Mouse (Mus musculus) heart, postnatal 10 days (tissue): Measurements from ENCODE around the gene Tbl1xr1. TPM values are rescaled to one million over a fixed set of nuclear protein-coding genes. Genes with fewer than 3 reads are reported as not detected.

ENCODE experiments used
- DNase-seq, 2 experiments: peaks; one replicate each; pipeline ENCODE4 v3.0.0; 2021
- intact Hi-C: fragments of 180-260 bp; cut with DNase I; formaldehyde crosslinking; loops from one replicate; pipeline ENCODE4 v1.15.1; 2025
- total RNA-seq, 2 experiments: library from RNA; stranded (reverse); gene quantifications; 2 replicates each; pipeline ENCODE4 v1.2.3; 2021

Gene Tbl1xr1
- 10 to 100 TPM; 69.2 to 71.8 TPM for total RNA-seq

GRCm38 (mm10) chr3:22076561-22076935, at the start of gene Tbl1xr1:
Tbl1xr1 (plus strand) TSS chr3:22076652.
- DNase-seq: peak; percentile 95 to 96
- intact Hi-C loops: loop anchor here (1.0 to 10.0 kb wide), 10 partner anchors 66 to 1419 kb away; no protein-coding TSS in a partner anchor

GRCm38 (mm10) chr3:22038004-22038403, 38.4 kb upstream of the Tbl1xr1 start:
- intact Hi-C loops: no loop called here
- DNase-seq: no peak

GRCm38 (mm10) chr3:22039036-22039795, 37.2 kb upstream of the Tbl1xr1 start:
- intact Hi-C loops: no loop called here

GRCm38 (mm10) chr3:22040627-22041026, 35.8 kb upstream of the Tbl1xr1 start:
- intact Hi-C loops: no loop called here
- DNase-seq: no peak

More at GRCm38 (mm10) chr3:22039036-22039795, 37.2 kb upstream of the Tbl1xr1 start:
- no peak for DNase-seq

DNA sequence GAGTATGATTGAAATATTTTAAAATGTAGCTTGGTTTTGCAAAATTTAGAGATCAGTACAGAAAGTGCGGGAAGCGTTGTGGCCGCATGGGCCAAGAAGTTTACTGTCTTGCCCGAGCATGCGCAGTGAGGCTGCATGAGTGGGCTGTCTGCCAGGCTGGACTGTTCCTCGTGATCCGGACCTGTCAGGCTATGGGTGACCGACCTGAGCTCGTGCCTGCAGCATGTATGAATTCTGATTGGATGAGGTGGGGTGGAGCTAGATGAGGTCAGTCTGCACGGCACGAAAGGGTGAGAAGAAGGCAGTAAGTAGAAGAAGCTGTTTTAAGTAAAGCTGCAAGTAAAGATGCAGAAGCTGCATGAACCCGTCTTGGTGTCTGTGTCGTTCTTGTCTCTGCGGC, 29.2 kb upstream of the Tbl1xr1 start:
- intact Hi-C loops: no loop called here
- peak; percentile 69 to 71 for DNase-seq

- intact Hi-C loops: no loop called here
Observed at GRCm38 (mm10) chr3:22056664-22057328, 19.7 kb upstream of the Tbl1xr1 start.

DNA sequence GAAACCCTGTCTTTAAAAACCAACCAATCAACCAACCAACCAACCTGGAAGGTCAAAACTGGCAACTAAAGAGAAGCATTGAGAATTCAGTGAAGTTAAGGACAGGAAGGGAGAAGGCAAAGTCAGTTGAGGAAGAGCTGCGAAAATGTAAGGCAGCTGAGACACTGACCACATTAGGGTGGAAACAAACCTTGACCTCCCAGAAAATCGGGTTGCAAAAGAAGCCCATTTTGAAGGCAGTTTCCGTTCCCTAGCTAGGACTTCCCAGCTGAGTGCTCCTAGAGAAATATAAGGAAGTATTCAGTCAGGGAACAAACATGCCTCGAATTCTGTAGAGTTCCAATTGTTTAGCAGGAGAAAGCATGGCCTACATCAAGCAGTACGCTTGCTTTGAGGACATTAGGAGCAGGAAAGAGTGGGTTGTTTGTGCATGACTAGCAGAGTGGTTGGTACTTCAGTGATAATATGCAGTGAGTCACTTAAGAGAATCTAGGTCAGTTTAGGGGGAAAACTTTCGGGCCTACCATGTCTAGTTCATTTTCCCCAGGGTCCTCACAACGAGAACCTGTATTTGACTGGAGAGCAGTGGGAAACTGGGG, 18.1 kb upstream of the Tbl1xr1 start:
- no peak for DNase-seq
- intact Hi-C loops: no loop called here

More at GRCm38 (mm10) chr3:22056664-22057328, 19.7 kb upstream of the Tbl1xr1 start:
- DNase-seq: no peak

GRCm38 (mm10) chr3:22061163-22061562, 15.3 kb upstream of the Tbl1xr1 start:
- no peak for DNase-seq
- intact Hi-C loops: no loop called here

DNA sequence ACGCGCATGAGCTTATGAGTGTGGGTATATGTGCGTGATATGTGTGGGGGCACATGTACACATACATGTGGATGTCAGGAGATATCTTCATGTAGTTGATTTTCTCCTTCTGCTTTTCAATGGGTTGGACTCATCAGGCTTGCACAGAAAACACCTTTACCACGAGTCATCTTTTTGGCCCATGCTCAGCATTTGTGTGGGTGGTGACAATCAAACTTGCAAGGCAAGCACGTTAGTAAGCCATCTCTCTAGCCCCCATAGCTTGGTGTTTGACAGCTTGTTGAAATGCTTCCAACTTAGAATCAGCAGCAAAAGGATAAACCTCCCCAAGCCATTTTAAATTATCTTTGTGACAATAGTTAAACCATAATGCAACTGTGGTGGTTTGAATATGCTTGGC, 7.8 kb upstream of the Tbl1xr1 start:
- intact Hi-C loops: no loop called here
- DNase-seq: no peak

DNA sequence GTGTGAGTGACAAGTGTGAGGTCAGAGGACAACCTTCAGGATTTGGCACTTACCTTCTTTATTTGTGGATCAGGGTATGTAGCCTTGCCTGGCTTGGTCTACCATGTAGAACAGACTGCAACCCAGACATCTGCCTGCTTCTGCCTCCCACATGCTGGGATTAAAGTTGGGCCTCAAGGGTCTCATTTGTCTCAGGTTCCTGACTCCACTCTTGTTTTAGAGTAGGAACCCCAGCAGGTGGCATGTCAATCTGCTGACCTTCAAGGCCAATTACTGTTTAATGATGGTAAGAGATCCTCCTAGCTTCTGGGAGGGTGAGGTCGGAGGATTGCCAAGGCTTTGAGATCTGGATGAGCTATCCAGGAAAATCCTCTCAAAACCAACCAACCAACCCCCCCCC, 2.5 kb upstream of the Tbl1xr1 start:
- intact Hi-C loops: loop anchor here (5.0 to 10.0 kb wide), 3 partner anchors 67 to 579 kb away; no protein-coding TSS in a partner anchor
- no peak for DNase-seq

- intact Hi-C loops: loop anchor here (5.0 to 10.0 kb wide), 9 partner anchors 67 to 1417 kb away; no protein-coding TSS in a partner anchor
- peak; percentile 68 to 70 for DNase-seq
Observed at GRCm38 (mm10) chr3:22074591-22075294, 1.7 kb upstream of the Tbl1xr1 start.

DNA sequence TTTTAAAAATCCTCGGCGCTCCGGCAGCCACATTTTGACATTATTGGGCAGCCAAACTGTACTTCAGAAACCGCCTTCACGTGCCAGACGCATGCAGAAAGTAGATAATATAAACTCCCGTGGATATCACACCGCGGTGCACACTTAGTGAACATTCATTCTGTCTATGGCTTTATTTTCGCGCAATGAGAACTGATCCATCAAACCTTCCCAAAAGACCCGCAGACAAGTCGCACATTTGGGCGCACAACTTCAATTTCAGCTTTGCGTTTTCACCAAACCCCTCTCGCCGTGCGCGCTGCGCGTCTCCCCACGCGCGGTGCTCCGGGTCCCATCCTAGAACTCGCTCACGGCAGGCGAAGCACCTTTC, 950 bp upstream of the Tbl1xr1 start:
- DNase-seq: no peak
- intact Hi-C loops: loop anchor here (5.0 to 10.0 kb wide), 8 partner anchors 112 to 1418 kb away; no protein-coding TSS in a partner anchor

DNA sequence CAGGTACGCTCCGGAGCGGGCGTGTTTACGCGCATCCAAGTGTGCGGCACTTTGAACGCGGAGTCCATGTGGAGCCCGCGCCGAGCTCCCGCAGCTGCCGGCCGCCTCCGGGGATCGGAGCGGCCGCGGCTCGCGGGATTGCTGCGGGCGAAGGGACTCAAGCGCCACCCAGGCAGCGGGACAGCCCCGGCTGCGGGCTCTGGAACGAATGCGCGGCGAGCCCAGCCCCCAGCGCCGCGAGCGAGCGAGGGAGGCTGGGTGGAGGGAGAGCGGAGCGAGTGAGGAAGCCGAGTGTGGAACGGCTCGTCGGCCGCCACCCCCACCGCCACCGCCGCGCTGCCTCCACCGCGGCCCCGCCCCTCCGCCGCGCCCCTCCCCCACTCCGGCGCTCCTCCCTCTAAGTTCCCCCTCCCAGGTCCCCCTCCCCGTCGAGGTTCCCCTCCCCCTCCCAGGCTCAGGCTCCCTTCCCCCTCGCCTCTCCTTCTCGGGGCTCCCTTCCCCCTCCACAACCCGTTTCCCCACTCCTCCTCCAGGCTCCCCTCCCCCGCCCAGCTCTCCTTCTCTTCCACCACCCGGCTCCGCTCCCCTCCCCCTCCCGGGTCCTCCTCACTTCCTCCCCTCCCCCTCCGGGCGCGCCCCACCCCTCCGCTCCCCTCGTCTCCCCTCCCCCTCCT, 428 bp upstream of the Tbl1xr1 start:
- intact Hi-C loops: loop anchor here (1.0 to 10.0 kb wide), 10 partner anchors 67 to 1419 kb away; no protein-coding TSS in a partner anchor

GRCm38 (mm10) chr3:22076936-22077656, 644 bp downstream of the Tbl1xr1 start:
- peak; percentile 59 to 63 for DNase-seq
- intact Hi-C loops: loop anchor here (1.0 to 10.0 kb wide), 10 partner anchors 66 to 1420 kb away; no protein-coding TSS in a partner anchor

More for the DNA sequence above, 428 bp upstream of the Tbl1xr1 start:
- DNase-seq: peak; percentile 91 to 92

GRCm38 (mm10) chr3:22077657-22078475, 1.4 kb downstream of the Tbl1xr1 start:
- intact Hi-C loops: loop anchor here (2.0 to 10.0 kb wide), 9 partner anchors 65 to 1421 kb away; no protein-coding TSS in a partner anchor

DNA sequence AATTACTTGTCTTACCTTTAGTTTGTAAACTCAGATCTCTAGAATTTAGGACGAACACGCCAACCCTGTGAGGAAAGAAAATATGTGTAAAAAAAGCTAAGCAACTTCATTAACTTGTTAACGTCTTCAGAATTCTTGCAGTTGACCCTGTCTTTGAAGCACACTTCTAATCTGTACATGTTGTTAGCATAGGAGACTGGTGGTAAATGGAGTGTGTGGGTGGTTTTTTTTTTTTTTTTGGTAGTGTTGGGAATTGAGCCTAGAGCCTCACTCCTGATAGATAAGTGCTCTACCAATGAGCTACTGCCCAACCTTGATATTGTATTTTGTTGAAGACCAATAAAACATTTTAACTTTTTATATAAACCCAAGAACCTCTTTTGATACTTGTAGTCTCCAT, 2.1 kb downstream of the Tbl1xr1 start:
- intact Hi-C loops: loop anchor here (5.0 to 10.0 kb wide), 8 partner anchors 109 to 1421 kb away; no protein-coding TSS in a partner anchor
- no peak for DNase-seq

More at GRCm38 (mm10) chr3:22077657-22078475, 1.4 kb downstream of the Tbl1xr1 start:
- DNase-seq: peak; percentile 66

DNA sequence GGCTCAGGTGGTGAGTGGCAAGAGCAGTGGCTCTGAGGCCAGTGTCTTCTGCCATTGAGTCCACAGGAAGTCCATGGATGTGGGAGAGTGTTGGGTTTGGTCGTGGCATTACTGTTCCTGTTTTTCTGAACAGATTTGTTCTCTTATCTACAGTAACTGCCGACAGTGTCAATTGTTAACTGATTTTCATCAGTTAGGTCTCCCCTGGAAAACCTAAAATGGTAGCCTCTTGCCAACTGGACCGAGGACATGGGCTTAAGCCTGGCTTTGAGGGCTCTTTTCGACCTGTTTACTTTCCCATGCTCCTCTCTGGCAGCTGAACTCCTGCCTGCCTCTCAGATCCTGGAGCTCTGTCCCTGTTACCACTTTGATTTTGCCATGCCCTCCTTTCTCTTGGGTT, 5.4 kb downstream of the Tbl1xr1 start:
- no peak for DNase-seq
- intact Hi-C loops: loop anchor here (5.0 kb wide), 1 partner anchor 40 kb away; no protein-coding TSS in a partner anchor

- DNase-seq: no peak
- intact Hi-C loops: loop anchor here (5.0 kb wide), 1 partner anchor 39 kb away; no protein-coding TSS in a partner anchor
Observed at GRCm38 (mm10) chr3:22082823-22083222, 6.4 kb downstream of the Tbl1xr1 start.
